Mouse (Mus musculus) urinary bladder, postnatal 10 days (tissue): ENCODE results near the gene Ryr1.
"Not testable (repeated sequence)": the region's sequence is repeated elsewhere in the genome, so short reads cannot be mapped to it uniquely, and the experiment has no call there.

Source experiments
- DNase-seq: peaks from one replicate; pipeline ENCODE4 v3.0.0; 2022; ENCODE audit warnings: low spot score

The Ryr1 gene

GRCm38 (mm10) chr7:29146625-29147367 is 21.8 kb upstream of the Ryr1 start:
- no peak for DNase-seq

GRCm38 (mm10) chr7:29144006-29144405 is 19.0 kb upstream of the Ryr1 start:
- DNase-seq: no peak

GRCm38 (mm10) chr7:29141416-29141815 is 16.4 kb upstream of the Ryr1 start:
- no peak for DNase-seq

GRCm38 (mm10) chr7:29139237-29139636 is 14.3 kb upstream of the Ryr1 start:
- DNase-seq: not testable (repeated sequence)

GRCm38 (mm10) chr7:29137429-29137828 is 12.4 kb upstream of the Ryr1 start:
- DNase-seq: no peak

GRCm38 (mm10) chr7:29134693-29135386 is 9.9 kb upstream of the Ryr1 start, which contains the start of gene Rasgrp4:
TSS of gene Rasgrp4 (plus strand) at chr7:29134851.
- no peak for DNase-seq

- no peak for DNase-seq
Observed at GRCm38 (mm10) chr7:29134230-29134629, 9.3 kb upstream of the Ryr1 start.

GRCm38 (mm10) chr7:29128725-29129124 is 3.7 kb upstream of the Ryr1 start:
- DNase-seq: no peak

- no peak for DNase-seq
Observed at GRCm38 (mm10) chr7:29126173-29126915, 1.4 kb upstream of the Ryr1 start.

GRCm38 (mm10) chr7:29123531-29124358 is 1.2 kb downstream of the Ryr1 start:
- DNase-seq: no peak

GRCm38 (mm10) chr7:29122821-29123220 is 2.2 kb downstream of the Ryr1 start:
- no peak for DNase-seq

- DNase-seq: no peak
Observed at GRCm38 (mm10) chr7:29119526-29119925, 5.5 kb downstream of the Ryr1 start.

- DNase-seq: no peak
Observed at GRCm38 (mm10) chr7:29118142-29118851, 6.7 kb downstream of the Ryr1 start.

- DNase-seq: no peak
Observed at GRCm38 (mm10) chr7:29108992-29109955, 15.7 kb downstream of the Ryr1 start.

- no peak for DNase-seq
Observed at GRCm38 (mm10) chr7:29101286-29102017, 23.5 kb downstream of the Ryr1 start.

- no peak for DNase-seq
Observed at GRCm38 (mm10) chr7:29097131-29097530, 27.8 kb downstream of the Ryr1 start.

GRCm38 (mm10) chr7:29088817-29089216 is 36.2 kb downstream of the Ryr1 start:
- DNase-seq: no peak

GRCm38 (mm10) chr7:29086902-29087301 is 38.1 kb downstream of the Ryr1 start:
- DNase-seq: no peak

- DNase-seq: no peak
Observed at GRCm38 (mm10) chr7:29085981-29086380, 39.0 kb downstream of the Ryr1 start.
